Mouse (Mus musculus) olfactory bulb, adult 2 months (tissue): ENCODE measurements around the gene Taf10. TPM values are rescaled to one million over a fixed set of nuclear protein-coding genes. Genes with fewer than 3 reads are reported as not detected.
A peak's percentile ranks its signal among the peaks of the same experiment; 100 is the strongest.
"Not testable (repeated sequence)": the region's sequence is repeated elsewhere in the genome, so short reads cannot be mapped to it uniquely, and the experiment has no call there.

Source experiments
- H3K27ac ChIP-seq: fragments of 200-500 bp; 2 replicates; pipeline ENCODE4 v1.5.1; 2012; ENCODE audit warnings: low read depth, low read length; ENCODE audit not compliant: insufficient read depth
- H3K4me1 ChIP-seq: fragments of 200-500 bp; 2 replicates; pipeline ENCODE4 v1.6.1; 2012; ENCODE audit warnings: low read length; ENCODE audit not compliant: control insufficient read depth, insufficient read depth
- H3K4me3 ChIP-seq: fragments of 200-500 bp; 2 replicates; pipeline ENCODE4 v1.5.1; 2012; ENCODE audit warnings: mild to moderate bottlenecking, low read depth, low read length, moderate library complexity; ENCODE audit not compliant: insufficient read depth
- CTCF ChIP-seq: fragments of 200-500 bp; IDR thresholded peaks from 2 replicates; pipeline ENCODE4 v1.5.1; 2012; ENCODE audit warnings: low read depth, mild to moderate bottlenecking, low read length, moderate library complexity; ENCODE audit not compliant: insufficient read depth
- POLR2A ChIP-seq: fragments of 200-500 bp; IDR thresholded peaks from 2 replicates; pipeline ENCODE4 v1.6.1; 2012; ENCODE audit warnings: mild to moderate bottlenecking, low read depth, low read length, moderate library complexity; ENCODE audit not compliant: insufficient read depth
- WGBS: fragments of 180-500 bp; shearing (Covaris S2); methylation state at CpG from one replicate; pipeline ENCODE4 v1.1.7; 2018; 5-methylcytosine and 5-hydroxymethylcytosine counted together
- polyA plus RNA-seq: library from polyadenylated mRNA; stranded (reverse); fragments of >200 nt; gene quantifications from 2 replicates; pipeline ENCODE4 v1.2.4, GENCODE M21; 2012; ENCODE audit warnings: low replicate concordance; ENCODE audit not compliant: missing spikeins, insufficient read depth, insufficient read length

The Taf10 gene
- polyA plus RNA-seq, 1 experiment, result not detected

DNA sequence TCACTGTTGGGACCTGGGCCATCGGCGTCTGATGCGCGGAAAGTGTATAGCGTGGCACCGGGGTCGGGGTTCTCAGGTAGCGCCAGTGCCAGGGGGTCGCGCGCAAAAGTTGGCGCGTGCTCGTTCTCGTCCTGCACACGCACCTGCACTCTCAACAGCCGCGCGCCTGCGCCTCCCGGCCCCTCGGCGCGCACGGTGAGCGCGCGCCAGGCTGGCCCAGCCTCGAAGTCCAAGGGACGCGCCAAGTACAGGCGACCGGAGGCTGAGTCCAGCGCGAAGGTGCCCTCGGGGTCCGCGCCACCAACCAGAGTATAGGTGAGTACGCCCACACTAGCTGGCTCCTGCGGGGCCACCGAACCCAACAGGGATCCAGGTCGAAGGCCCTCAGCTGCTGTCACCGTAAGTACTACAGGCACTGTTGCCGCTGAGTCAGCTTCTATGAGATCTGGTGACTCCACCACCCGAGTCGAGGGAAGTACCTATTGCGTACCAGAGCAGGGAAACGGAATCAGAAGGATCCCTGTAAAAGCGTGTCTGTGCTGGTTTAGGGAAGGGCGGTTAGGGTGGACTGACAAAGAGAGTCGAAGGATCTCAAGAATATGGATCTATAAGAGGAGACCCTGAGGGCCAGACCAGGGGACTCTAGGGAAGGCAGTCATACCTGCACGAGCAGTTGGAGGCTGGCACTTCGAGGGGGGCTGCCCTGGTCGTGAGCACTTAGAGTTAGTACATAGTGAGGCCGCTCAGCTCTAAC lies 18.5 kb upstream of the Taf10 start:
- H3K4me1 ChIP-seq, result peaks cover 1% of the 10 kb centered on the region; the same call in 1 of the 2 replicates
- no peak overlapping the region for H3K27ac ChIP-seq
- WGBS, result 61% methylated on average over 55 of the region's 55 CpGs
- no peak overlapping the region for H3K4me3 ChIP-seq
- TF ChIP-seq POLR2A, result no peak
- TF ChIP-seq CTCF, result no peak

DNA sequence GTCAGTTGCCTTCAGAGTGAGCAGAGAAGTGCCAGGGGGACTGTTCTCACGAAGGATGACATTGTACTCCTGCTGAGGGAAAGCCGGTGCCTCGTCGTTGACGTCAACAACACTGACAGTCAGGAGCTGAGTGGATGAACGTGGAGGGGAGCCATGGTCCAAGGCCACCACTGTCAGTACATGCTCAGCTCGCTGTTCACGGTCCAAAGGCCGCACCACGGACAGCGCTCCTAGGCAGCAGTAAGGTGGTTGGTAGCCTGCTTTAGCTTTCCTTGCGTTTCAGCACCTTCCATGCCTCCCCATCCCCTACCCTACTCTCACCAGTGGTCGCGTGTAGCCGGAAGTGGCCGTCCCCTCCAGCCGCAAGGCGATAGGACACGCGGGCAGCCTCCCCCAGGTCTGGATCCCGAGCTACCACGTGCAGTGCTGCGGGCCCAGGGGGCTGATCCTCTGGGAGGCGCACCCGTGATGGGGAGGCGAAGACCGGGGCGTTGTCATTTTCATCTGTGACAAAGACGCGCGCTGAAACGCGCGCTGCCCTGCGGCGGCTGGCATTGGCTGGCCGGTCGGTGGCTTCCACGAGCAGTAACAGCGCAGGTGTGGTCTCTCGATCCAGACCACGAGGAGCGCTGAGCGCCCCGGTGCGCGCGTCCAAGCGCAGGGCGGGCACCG lies 17.8 kb upstream of the Taf10 start:
- 62% methylated on average over 51 of the region's 51 CpGs for WGBS
- Histone ChIP-seq H3K4me1 (no peaks in the 10 kb centered on the region), H3K27ac (no peak overlapping the region), H3K4me3 (no peak overlapping the region)
- TF ChIP-seq POLR2A (no peak), CTCF (no peak)

DNA sequence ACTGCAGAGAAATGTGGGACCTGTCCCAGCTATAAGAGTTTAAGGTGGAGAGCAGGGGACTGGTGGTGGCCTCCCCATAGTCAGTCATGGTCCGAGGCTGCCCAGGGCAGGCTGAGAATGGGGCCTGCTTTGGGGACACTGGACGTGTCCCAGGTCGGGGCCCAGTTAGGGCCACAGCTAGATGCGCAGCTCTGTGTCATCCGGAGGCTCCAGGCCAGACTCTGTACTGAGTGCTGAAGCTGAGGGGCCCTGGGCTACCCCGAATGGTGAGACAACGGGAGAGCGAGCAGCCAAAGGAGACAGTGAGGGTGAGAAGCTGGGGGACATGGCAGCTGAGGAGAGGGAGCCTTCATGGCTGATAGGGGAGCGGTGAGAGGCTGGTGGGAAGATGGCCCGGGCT lies 9.1 kb upstream of the Taf10 start:
- WGBS, result 92% methylated on average over 10 of the region's 10 CpGs
- H3K4me1 ChIP-seq, result peaks cover 10% of the 10 kb centered on the region
- no peak overlapping the region for H3K4me3 ChIP-seq
- no peak overlapping the region for H3K27ac ChIP-seq
- TF ChIP-seq CTCF, result no peak
- no peak for TF ChIP-seq POLR2A

DNA sequence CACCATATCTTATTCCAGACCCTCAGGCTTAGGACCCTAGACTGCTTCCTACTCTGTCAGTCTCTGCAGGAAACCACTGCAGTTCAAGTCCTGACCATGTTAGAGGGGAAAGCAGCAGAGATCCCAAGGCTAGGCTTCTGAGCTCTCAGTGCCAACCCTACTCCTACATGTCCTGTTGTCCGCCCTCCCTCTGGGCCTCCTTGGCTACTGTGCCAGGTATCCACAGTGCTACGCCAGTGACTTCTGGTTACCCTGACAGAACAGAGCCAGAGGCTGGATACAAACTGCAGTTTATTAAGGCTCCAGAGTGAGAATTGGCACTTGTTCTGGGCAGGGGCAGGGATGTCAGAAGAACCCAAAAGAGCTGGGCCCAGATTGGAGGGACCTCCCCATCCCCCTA lies 8.6 kb upstream of the Taf10 start:
- Histone ChIP-seq H3K4me3 (no peak overlapping the region), H3K4me1 (peaks cover 10% of the 10 kb centered on the region), H3K27ac (no peak overlapping the region)
- TF ChIP-seq POLR2A (no peak), CTCF (no peak)
- WGBS, result 58% methylated on average over 2 of the region's 2 CpGs

DNA sequence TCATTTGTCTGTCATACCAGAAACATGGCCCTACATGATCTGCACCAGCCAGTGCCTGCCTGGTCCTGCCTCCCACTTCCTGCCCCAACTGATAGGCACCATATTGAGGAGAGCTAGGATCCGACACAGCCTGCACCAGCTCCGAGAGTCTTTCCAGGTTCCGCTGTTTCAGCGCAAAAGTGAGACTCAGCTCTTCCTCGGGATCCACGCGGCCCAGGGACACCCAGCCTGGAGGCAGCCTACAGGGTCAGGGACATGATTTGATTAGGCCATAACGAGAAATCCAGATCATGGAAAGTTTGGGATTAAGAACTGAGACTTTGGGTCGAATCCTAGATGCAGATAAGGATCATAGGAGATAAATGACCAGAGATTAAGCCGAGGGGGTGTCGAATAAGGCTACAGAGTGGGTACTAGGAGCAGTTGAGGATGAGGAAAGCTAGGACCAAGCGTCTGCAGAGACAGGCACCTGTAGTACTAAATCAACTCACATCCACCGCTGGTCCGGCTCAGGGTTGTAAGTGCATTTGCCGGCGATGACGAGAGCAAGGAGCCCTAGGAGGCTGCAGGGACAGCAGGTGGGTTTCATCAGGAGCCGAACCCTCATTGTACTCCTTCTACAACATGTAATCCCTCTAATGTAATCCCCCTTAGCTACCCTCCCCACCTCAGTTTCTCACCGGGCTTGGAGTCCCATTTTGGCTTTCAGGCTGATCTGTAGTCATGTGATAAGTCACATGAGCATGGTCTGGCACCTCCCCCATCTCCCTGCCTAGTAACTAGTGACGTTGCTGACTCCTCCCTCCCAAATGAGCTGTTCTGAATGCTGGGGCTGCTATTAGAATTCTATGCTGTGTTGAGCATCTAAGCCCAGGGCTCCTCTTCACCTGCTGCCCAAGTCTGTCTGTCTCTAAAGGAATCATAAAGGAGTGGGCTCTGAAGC lies 7.6 kb upstream of the Taf10 start, which contains the start of gene Tpp1:
Tpp1 (minus strand) TSS at position 745 of the 943 bp plus-strand sequence.
- Histone ChIP-seq H3K4me1 (peaks cover 10% of the 10 kb centered on the region), H3K27ac (peak within 1 kb of the TSS; percentile 54), H3K4me3 (peak within 1 kb of the TSS; percentile 58)
- TF ChIP-seq POLR2A, result 0 out of 2 replicates have a peak, but pooled peaks have one; percentile 33
- no peak for TF ChIP-seq CTCF
- WGBS, result 8% methylated on average over 20 of the region's 20 CpGs

DNA sequence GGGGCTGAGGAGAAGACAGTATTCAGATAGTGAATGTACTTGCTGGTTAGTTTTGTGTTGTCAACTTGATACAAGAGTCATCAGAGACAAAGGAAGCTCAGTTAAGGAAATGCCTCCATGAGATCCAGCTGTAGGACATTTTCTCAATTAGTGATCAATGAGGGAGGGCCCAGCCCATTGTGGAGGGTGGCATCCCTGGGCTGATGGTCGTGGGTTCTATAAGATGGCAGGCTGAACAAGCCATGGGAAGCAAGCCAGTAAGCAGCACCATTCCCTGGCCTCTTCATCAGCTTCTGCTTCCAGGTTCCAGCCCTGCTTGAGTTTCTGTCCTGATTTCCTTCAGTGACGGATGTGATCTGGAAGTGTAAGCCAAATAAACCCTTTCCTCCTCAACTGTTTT lies 3.6 kb upstream of the Taf10 start:
- H3K27ac ChIP-seq, result no peak overlapping the region
- 74% methylated on average over 2 of the region's 2 CpGs for WGBS
- TF ChIP-seq POLR2A, result no peak
- TF ChIP-seq CTCF, result no peak
- H3K4me1 ChIP-seq, result peaks cover 14% of the 10 kb centered on the region
- no peak overlapping the region for H3K4me3 ChIP-seq

DNA sequence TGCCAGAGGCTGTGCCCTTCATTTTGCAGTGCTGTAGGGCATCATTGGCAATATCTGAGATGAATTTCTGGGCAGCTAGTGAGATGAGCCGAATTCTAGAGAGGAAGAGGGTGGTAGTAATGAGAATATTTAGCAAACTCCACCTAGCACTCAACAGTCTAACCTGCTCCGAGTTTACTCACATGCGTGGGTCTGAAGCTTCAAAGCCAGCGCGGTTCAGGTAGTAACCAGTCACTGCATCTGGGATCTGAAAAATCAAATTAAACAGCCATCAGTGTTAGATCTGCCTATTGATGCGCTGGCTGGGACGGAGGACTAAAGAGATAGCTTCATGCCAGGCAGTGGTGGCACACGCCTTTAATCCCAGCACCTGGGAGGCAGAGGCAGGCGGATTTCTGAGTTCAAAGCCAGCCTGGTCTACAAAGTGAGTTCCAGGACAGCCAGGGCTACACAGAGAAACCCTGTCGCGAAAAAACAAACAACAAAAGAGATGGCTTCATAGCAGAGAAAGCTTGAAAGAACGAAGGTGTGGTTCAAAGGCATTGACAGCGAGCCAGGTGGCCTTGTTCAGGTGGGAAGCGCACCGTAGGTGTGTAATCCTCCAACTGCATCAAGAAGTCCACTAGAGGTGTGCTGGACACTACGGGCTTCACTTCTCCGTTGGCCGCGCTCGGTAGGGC lies 775 bp downstream of the Taf10 start:
- H3K4me1 ChIP-seq, H3K27ac ChIP-seq: not testable (repeated sequence)
- peak overlapping the region; percentile 93 for H3K4me3 ChIP-seq
- whole genome bisulfite sequencing, result 31% methylated on average over 20 of the region's 20 CpGs

DNA sequence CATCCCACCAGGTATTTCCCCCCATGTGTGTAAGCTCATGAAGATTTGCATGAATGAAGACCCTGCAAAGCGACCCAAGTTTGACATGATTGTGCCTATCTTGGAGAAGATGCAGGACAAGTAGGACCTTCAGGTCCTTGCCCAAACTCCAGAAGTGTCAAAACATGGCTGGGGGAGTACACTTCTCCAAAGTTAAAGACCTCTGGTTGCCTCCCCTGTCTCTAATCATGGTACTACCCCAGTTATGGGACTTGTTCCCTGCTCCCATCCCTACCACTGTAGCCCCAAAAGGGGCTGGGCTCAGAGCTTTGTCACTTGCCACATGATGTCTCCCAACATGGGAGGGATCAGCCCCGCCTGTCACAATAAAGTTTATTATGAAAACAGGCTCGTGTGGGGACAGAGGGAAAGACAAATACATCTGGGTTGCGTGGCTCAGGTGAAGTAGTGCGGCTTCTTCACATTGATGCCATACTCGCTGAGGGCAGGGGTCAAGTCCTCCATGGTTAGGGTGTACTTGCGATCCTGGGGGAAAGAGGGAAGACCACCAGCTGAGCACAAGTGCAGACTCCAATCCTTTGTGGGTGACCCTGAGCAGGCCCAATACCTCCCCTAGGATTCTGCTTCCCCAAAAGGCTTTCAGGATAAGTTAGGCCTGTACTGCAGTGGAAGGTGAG lies 1.5 kb downstream of the Taf10 start:
- not testable (repeated sequence) for H3K4me1 ChIP-seq, H3K4me3 ChIP-seq, H3K27ac ChIP-seq
- 77% methylated on average over 7 of the region's 7 CpGs for WGBS
